Mouse (Mus musculus): ENCODE measurements around the gene Trub1.

Gene Trub1

DNA sequence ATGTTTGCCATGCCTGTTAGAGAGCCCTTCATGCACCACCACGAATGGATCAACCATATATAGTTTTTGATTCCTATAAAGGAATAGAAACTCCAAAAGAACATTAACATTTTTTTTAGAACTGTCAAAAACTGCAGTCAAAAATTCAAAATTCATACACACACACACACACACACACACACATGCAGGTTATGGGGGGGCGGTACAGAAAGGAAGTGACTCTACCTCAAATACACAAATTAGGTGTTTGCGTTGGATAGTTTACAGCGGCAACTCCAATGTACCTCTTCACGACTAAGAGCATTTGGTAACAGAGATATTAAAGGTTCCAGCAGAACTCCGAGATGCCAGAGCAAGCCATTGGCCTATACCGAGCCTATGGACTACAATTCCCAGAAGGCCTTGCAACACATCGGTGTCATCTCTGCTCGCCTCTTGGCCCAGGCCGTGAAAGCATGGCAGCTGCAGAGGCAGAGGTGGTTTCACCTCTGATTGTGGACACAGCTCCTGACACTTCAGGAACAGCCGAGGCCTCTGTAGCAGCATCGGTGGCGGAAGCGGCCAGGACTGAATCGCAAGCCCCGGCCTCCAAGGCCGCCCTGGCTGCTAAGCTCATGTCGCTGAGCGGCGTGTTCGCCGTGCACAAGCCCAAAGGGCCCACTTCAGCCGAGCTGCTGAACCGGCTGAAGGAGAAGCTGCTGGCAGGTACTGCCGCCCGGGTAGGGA, at the start of gene Trub1:
Trub1 (plus strand) TSS at position 421 of the 726 bp plus-strand sequence.
- DNase-seq (ENCODE audit: low spot score) = peak; percentile 55

DNA sequence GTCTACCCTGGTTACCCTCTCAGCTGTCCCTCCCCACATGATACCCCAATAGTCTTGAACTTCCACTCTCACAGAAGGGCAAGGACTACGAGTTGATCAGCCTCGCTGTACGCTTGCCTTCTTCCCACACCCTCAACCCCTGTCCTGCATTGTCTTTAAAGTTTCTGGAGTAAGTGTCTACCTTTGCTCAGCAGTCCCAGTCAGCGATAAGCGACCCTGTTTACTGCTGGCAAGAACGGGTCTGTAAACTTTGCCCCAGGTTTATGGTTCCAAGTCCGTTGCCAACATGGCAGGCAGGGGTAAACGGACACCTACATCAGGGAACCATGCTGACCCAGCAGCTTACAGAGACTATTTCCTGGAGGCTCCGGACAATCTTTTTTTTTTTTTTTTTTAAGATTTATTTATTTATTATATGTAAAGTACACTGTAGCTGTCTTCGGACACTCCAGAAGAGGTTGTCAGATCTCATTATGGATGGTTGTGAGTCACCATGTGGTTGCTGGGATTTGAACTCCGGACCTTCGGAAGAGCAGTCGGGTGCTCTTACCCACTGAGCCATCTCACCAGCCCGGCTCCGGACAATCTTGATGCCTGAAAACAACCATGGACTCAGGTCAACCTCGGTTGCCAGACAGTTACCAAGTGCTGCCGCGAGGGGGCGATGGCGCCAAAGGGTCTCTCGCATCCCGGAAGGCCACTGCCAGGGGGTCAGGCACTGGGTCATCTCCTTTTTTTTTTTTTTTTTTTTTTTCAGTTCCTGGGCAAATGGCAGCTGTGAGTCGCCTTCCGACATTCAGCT, 48.8 kb upstream of the Trub1 start:
- peak; percentile 16 for DNase-seq (ENCODE audit: low spot score)

DNA sequence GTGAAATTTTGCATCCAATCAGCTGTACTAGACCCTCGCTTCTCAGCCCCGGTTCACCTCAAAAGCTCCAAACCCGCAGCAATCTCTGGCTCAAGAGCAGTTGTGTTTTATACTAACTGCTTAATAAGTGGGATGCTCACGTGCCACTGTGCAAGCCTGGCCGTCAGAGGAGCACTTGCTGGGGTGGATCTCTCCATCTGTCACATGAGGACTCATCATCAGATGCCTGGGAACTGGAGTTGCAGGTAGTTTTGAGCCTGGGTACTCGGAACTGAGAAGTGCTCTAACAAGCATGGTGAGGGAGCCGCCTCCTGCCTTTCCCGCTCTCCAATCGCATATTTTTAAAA, 48.2 kb upstream of the Trub1 start:
- DNase-seq (ENCODE audit: low spot score) = no peak

DNA sequence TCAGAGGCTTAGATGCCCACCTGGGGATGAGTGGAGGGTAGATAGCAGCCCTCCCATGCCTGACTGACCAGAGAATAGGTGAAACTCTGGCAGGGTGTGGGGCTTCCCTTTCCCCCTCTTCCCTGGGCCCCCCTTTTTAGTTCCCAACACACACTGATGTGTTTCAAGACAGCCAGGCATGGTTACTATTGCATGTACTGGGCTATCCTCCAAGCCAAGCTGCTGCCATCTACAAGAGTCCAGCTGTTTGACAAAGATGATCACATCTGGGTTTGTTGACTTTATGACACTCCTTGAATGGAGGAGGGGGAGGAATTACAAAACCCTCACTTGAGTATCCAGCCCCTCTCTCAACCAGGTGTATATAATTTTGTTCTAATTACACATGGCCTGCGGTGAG, 44.8 kb upstream of the Trub1 start:
- DNase-seq (ENCODE audit: low spot score) = no peak

DNA sequence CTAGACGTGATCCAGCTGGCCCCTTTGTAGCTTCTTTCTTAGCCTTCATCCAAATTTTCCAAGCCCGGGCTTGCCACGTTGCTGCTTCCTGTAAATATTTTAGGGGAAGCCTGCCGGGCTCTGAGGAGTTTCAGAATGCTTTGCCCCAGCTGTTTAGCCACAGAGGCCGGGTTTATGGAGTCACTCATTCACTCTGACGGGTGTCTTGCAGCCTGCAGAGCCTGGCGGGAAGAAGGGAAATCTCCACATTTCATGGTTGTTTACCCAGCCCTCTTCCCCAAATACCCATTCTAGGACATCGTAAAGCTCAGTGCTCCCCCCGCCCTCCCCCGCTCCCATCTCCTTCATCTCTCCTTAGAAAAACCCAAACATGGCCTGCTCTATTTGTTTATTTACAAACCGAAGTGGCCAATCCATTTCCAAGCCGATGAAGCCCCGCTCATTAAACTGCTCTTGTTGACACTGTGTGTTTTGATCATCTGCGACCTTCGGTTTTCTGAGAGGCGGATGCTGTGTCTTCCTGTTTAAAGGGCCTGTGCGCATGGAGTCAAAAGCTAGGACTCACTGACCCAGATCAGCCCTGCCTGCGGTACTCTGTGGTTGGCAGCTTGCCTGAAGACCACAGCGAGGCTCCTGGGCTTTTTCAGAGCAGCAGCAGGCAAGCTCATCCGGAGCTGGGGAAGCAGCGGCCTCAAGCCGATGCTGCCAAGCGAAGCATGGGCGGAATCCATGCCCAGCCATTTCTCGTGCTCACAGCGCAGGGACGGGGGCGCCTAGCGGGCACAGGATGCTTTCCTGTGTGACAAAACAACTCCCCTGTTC, 41.1 kb upstream of the Trub1 start:
- no peak for DNase-seq (ENCODE audit: low spot score)

DNA sequence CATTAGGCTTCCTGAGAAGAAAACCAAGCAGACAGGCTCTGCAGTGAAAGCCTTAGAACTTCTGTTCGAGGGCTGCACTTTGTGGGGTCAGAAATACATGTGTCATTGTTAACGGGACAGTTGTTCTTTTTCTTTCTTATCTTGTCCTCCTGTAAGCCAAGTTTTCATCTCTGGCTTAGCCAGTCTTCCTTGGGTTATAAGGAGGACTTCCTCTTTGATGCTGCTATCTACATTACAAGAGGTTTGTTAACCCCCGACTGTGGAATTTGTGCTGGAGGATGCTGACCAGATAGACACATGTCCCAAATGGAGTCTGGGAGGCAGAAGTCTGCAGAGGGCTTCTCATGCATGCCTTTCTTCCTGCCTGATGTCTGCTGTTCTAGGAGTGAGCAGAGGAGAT, 39.5 kb upstream of the Trub1 start:
- no peak for DNase-seq (ENCODE audit: low spot score)

DNA sequence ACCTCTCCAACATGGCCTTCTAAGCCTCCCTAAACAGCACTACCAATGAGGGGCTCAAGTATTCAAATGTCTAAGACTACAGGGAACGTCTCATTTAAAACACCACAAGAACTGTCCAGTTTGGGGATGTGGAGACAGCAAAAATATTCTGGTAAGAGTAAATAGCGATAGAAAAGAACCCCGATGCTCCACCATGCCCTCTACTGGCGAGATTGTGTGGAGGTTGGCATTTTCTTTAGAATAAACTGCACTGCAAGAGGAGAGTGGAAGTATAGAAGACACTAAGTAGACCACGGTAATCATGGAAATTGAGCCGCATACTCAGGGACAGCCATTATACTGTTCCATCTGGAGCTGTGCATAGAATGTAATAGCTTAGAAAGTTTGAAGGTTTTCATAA, 38.8 kb upstream of the Trub1 start:
- DNase-seq (ENCODE audit: low spot score) = no peak

DNA sequence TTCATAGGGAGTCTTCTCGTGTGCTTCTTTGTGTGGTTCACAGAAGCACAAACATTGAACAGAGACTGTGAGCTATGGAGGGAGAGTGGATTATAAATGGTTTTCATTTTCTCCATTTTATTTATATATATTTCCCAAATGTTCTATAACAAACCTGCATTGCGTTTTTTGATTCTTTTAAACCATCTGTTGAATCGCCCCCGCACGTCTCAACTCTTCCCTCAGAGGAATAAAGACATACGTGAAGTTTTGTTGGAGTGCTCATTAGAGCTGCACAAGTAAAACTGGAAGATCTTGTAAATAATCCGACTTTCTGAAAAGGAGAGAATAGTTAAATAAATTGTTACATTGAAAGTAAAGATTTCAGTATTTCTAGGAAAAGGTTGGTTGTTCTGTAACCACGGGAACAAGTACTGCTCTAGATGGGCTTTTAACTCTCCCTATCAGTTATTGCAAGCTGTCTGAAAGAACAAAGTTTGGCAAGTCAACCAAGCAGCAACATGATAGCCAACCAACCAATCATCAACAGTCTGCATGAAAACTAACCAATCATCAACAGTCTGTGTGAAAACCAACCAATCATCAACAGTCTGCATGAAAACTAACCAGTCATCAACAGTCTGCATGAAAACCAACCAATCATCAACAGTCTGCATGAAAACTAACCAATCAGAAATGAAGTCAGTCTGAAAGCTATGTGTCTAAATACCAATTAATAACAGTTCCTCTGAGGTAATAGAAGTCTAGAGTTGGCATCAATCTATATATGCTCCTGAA, 37.5 kb upstream of the Trub1 start:
- DNase-seq (ENCODE audit: low spot score) = no peak

DNA sequence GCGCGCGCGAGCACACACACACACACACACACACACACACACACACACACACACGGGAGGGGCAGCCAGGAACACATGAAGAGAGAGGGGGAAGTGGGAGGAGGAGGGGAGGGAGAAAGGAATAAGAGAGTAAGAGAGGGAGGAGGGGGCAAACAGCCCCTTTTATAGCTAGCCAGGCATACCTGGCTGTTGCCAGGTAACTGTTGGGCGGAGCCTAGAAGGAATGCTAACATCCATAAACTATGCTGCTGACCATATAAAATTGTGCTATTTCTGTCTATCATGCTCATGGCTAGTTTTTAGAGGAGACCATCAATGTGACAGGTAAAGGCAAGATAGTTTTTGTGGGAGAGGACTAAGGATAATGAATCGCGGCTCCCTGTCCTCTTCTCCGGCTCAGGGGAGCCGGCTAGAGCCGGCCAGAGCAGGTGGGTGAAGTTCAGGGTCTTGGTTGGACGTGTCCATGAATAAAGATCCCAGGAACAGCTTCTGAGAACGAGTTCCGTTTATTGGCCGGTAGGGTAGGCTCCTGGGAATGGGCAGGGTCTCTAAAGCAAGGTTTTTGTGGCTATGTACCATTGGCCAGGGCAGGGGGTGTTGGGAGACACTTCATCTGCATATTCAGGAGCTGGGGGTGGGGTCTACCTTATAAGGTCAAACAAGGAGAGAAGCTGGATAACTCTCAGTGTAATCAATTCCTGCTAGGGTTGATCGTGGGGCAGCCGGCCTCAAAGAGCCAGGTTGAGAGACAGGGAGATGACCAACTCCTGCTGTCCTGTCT, 34.7 kb upstream of the Trub1 start:
- DNase-seq (ENCODE audit: low spot score) = no peak

DNA sequence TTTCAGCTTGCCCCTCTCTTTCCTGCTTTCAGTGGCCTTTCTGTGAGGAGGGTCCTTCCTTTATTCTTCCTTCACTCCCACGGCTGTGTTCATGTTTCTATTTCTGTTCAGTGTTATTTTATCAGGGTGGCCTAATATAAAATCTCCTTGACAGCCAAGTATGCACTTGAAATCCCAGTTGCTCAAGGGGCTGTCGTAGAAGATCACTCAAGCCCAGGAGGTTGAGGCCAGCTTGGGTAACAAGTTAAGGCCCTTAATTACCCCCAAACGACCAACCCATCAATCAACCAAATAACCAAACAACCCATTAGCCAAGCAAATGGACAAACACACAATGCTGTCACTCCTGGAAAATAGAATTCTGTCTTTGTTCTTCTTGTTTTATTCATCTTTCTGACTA, 29.3 kb upstream of the Trub1 start:
- no peak for DNase-seq (ENCODE audit: low spot score)

DNA sequence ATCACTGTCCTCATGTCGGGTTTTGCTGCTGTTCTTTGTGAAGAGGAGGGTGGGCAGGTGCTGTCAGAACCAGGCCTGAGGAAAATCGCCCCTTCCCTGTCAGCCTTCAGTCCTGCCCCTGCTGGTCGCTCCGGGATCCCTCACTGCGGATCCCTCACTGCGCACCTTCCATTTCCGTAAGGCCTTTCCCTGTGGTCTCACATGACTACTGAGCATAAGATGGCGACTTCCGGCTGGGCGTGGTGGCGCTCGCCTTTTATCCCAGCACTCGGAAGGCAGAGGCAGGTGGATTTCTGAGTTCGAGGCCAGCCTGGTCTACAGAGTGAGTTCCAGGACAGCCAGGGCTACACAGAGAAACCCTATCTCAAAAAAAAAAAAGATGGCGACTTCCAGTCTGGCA, 27.4 kb upstream of the Trub1 start:
- no peak for DNase-seq (ENCODE audit: low spot score)

DNA sequence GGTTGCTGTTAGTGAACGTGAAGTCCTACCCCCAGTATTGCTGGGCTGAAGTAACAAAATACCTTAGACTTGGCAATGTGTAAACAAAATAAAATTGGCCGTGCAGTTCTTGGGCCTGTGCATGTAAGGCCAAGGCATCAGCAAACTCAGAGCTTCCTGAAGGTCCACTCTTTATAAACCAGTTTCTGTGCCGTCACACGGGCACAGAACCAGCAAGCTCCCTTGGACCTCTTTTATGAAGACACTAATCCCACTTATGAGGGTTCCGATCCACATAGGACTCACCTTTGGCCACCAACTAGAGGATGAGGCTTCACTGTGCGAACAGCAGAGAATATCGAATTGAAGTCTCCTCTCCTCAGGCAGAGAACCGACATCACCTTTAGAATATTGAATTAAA, 25.9 kb upstream of the Trub1 start:
- DNase-seq (ENCODE audit: low spot score) = no peak

DNA sequence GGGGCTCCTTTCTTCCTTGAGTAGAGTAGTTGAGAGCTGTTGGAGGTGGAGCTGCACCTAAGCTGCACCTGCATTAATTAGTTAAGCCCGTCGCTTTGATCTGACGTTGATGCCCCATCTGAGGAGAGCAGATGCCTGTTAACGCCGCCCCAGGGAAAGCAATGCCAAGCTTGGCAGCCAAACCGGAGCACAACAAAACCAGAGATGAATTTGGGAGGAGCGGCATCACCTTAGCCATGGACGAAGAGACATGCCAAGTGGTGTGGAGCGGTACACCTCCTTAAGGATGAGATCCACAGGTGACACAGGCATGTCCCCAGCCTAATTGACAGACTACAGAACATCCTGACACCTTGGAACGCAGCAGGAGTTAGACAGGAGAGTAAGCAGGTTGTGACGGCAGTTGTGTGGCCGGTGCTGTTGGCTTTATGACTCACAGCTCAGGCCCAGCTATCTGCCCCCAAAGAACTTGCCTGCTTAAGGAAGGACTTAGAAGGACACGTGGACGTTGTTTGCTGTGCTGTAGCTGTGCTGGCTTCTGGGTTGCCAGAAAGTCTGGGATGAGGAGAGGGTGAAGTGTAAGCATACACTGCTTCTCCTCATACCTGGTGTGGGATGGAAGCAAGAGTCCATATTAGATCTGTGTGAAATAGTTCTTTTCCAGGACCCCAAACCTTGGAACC, 24.8 kb upstream of the Trub1 start:
- no peak for DNase-seq (ENCODE audit: low spot score)

DNA sequence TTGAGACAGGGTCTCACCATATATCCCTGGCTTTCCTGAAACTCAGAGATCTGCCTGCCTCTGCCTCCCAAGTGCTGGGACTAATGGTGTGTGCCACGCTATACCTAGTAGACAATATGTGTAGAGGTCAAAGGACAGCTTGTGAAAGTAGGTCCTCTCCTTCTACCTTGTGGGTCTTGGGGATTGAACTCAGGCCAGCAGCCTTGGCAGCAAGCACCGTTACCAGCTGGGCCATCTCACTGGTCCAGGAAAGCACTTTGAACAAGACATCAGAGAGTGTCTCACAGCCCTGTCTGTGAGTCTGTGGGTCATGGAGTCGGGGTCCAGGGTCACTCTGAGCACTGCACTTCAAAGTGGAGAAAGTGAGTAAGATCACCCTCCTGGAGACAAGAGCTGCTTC, 24.1 kb upstream of the Trub1 start:
- DNase-seq (ENCODE audit: low spot score) = no peak

DNA sequence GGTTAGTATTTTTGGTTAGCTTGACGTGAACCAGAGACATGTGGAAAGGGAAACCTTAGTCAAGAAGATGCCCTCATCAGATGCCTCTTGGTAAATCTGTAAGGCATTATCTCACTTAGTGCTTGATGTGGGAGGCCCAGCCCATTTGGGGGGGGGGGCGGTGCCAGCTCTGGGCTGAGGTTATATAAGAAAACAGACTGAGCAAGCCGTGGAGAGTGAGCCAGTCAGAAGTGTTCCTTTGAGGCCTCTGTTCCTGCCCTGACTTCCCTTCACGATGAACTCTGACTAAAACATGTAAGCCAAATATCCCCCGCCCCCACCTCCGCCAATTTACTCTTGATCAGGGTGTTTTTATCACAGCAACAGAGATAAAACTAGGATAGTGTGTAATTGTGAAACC, 22.8 kb upstream of the Trub1 start:
- no peak for DNase-seq (ENCODE audit: low spot score)

DNA sequence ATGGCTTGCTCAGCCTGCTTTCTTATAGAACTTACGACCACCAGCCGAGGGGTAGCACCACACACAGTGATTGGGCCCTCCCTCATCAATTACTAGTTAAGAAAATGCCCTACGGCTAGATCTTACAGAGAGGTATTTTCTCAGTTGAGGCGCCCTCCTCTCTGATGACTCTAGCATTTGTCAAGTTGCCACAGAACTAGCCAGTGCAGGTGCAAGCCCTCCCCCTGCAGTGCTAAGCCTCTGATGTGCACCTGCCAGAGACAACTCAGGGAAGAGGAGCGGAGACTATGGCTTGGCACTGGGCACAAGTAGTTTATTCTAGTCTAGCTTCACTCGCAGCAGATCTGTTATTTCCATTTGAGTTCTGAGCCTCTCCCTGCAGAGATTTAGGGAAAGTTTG, 21.2 kb upstream of the Trub1 start:
- no peak for DNase-seq (ENCODE audit: low spot score)

DNA sequence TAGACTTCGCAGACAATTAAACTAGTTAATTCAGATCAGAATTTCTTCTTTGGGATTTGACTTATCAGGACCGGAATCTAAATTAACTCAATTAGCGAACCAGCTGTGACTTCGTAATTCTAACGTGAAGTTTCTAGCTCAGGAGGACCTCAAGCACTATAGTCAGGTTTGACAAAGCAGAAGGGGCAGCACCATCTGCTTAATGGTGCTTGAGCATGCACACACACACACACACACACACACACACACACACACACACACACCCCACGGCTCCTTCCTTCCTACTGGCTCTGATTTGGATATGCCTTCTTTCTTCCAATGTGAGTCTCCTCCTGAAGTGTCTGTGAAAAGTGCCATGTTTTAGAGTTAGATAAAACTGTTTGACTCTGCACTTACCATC, 18.7 kb upstream of the Trub1 start:
- DNase-seq (ENCODE audit: low spot score) = no peak

DNA sequence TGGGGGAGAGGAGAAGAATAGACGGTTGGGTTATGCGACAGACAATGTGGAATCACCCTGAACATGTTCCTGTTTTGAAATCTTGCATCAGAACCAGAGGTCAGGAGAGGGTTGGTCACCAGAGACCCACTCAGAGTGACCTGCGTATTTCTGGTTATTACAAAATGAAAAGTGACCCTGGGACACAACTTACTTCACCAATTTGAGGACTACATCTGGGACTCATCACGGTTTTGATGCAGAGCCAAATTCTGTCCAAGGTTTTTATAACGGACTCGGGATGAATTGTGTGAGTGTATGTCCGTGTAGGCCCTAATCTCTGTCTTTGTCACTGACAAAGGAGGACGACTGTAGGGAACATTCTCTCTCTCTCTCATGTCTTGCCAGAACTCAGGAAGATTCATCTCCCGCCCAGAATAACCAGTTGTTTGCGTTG, 16.1 kb upstream of the Trub1 start:
- DNase-seq (ENCODE audit: low spot score) = no peak

DNA sequence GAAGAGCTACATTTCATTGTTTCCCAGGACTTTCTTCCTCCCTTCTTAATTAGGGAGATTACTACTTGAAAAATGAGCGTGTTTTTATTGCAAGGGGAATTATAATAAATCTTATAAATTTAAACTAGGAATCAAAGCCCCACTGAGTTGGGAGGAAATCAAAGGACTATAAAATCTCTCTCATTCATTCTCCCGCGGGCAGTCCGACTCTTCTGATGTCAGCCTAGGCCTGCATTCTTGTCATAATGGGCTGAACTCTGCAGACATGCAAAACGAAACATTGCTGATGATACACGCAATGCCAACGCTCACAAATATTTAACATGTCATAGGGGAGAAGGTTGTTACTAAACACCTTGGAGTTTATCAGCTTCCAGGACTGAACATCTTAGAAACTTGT, 15.7 kb upstream of the Trub1 start:
- no peak for DNase-seq (ENCODE audit: low spot score)

DNA sequence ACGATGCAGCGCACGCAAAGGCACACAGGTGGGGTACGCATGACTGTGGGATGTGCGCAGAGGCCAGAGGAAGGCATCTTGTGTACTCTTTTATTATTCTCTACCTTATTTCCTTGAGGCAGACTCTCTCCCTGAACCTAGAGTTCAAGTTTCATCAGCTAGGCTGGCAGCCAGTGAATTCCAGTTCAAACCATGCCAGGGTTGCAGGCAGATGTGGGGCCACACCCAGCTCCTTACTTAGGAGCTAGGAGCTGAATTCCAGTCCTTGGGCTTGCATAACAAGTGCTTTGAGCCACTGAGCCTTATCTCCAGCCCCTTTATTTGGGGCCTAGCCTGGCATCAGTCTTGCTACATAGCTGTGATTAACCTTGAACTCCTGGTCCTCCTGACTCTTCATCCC, 13.4 kb upstream of the Trub1 start:
- no peak for DNase-seq (ENCODE audit: low spot score)

DNA sequence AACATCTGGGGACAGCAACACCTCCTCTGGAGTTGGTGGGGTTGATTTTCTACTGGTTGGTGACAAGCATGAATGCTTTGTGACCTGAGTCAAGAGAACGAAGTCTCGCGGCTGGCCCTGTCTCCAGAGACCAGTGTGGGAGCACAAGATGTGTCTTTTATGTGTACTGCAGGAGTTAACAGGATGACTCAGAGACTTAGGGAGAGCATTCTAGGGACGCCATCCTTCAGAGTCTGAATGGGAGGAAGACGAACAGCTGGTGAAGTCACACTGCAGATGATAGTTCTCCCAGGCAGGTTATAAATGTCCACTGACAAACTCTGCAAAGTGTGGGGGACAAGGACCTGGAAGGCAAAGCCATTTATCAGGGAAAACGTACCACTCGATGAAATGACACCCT, 11.2 kb upstream of the Trub1 start:
- no peak for DNase-seq (ENCODE audit: low spot score)

Measured in spleen, adult 12 weeks (tissue).